Mouse (Mus musculus) E14TG2a.4 (cell line): ENCODE results near the gene Dip2a.

Source experiments
- CTCF ChIP-seq: conservative IDR thresholded peaks from 2 replicates; pipeline ENCODE4 v1.5.1; 2014; ENCODE audit warnings: low read length
- NANOG ChIP-seq: IDR thresholded peaks from 2 replicates; pipeline ENCODE4 v1.6.1; 2014; ENCODE audit warnings: borderline replicate concordance, low read length, mixed read lengths
- POU5F1 ChIP-seq: IDR thresholded peaks from 2 replicates; pipeline ENCODE4 v1.6.1; 2014; ENCODE audit warnings: low read length, borderline replicate concordance

GRCm38 (mm10) chr10:76391166-76391565 is 46.1 kb upstream of the Dip2a start:
- TF ChIP-seq CTCF (no peak), NANOG (no peak), POU5F1 (no peak)
